Comparison of ENCODE assay signal across 9 mouse cellular contexts in genomic region chr11:102651381-102651780, GRCm38 (mm10). TPM values are rescaled to one million over a fixed set of nuclear protein-coding genes. Genes with fewer than 3 reads are reported as not detected.
DNase-seq lines count a peak whose midpoint lies in the region; ATAC-seq lines count a peak whose summit lies in the region.
"Had no signal": no experiment of that assay in that cellular context is flagged by ENCODE, and none has a peak within 500 bp of the region (broad histone marks: within the 10 kb centered on the region; RNA-seq: fewer than 3 reads in every experiment).

No protein-coding gene starts in this region.

- no peak overlapping the region for H3K9ac ChIP-seq in neural tube, embryonic 15.5 days (replicated peaks)
- H3K9ac ChIP-seq in limb, embryonic 12.5 days (replicated peaks): no peak overlapping the region

- no peak overlapping the region for H3K4me3 ChIP-seq in neural tube, embryonic 15.5 days (replicated peaks)
- H3K4me3 ChIP-seq in limb, embryonic 12.5 days (replicated peaks): no peak overlapping the region

- no peak overlapping the region for H3K4me2 ChIP-seq in neural tube, embryonic 15.5 days
- peak overlapping the region; percentile 16; the same call in 1 of the 2 replicates for H3K4me2 ChIP-seq in limb, embryonic 12.5 days

- H3K4me1 ChIP-seq in neural tube, embryonic 15.5 days: no peaks in the 10 kb centered on the region
- peaks cover 27% of the 10 kb centered on the region for H3K4me1 ChIP-seq in limb, embryonic 12.5 days (replicated peaks)

- WGBS in neural tube, embryonic 15.5 days: 5% methylated on average over 9 of the region's 9 CpGs
- 4% methylated on average over 9 of the region's 9 CpGs for WGBS in limb, embryonic 12.5 days

- DNase-seq in neural tube, embryonic 10.5 days (ENCODE audit: extremely low spot score, low spot score): peak; percentile 83
- peak; percentile 45 for DNase-seq in c-Kit-positive CD71-positive TER-119-positive erythroid progenitor cells, embryonic 14.5 days (ENCODE audit: low spot score)
- peak; percentile 20 to 64 for DNase-seq in frontal cortex, postnatal 14 days (ENCODE audit: low spot score in 2 of 2)
- peak; percentile 8 to 45 for DNase-seq in kidney, adult 8-10 months
- DNase-seq in retina, adult 2 months (ENCODE audit: low read depth, low spot score): peak; percentile 23
- DNase-seq in urinary bladder, postnatal 36 days (ENCODE audit: low spot score in 2 of 2): peak; percentile 62 to 77

- no peak for ATAC-seq in neural tube, embryonic 15.5 days (ENCODE audit: low FRiP score)
- no peak for ATAC-seq in limb, embryonic 12.5 days (ENCODE audit: insufficient number of reproducible peaks, insufficient read depth, low FRiP score, low TSS enrichment, low read depth)

- H3K36me3 ChIP-seq in neural tube, embryonic 15.5 days: no peaks in the 10 kb centered on the region
- no peaks in the 10 kb centered on the region for H3K36me3 ChIP-seq in limb, embryonic 12.5 days

- H3K27me3 ChIP-seq in neural tube, embryonic 15.5 days (replicated peaks): no peaks in the 10 kb centered on the region
- H3K27me3 ChIP-seq in limb, embryonic 12.5 days: no peaks in the 10 kb centered on the region

- no peaks in the 10 kb centered on the region for H3K9me3 ChIP-seq in neural tube, embryonic 15.5 days (replicated peaks)
- H3K9me3 ChIP-seq in limb, embryonic 12.5 days: no peaks in the 10 kb centered on the region

- H3K27ac ChIP-seq in neural tube, embryonic 15.5 days (replicated peaks): no peak overlapping the region
- no peak overlapping the region for H3K27ac ChIP-seq in limb, embryonic 12.5 days

RNA-seq across cellular contexts. Expression of gene Meioc, which starts 12.1 kb away (rescaled TPM):
- 0.19 and 0.27 TPM in 2 replicates for polyA plus RNA-seq in neural tube, embryonic 15.5 days (2015; fragmentation: Nextera tagmentation; extraction: Ambion mirVana)
- 0.98 and 1.3 TPM in 2 replicates for polyA plus RNA-seq in limb, embryonic 12.5 days (2016; fragmentation: Nextera tagmentation; extraction: Ambion mirVana)
- polyA plus RNA-seq: gonadal fat pad, adult 2 months had no signal

RNA-seq across cellular contexts. Expression of gene Ccdc43, which starts 46.2 kb away (rescaled TPM):
- polyA plus RNA-seq in neural tube, embryonic 15.5 days (2015; fragmentation: Nextera tagmentation; extraction: Ambion mirVana): 37.4 and 38.2 TPM in 2 replicates
- 52.4 and 54.9 TPM in 2 replicates for polyA plus RNA-seq in limb, embryonic 12.5 days (2016; fragmentation: Nextera tagmentation; extraction: Ambion mirVana)

RNA-seq across cellular contexts. Expression of gene Fzd2, which starts 47.2 kb away (rescaled TPM):
- polyA plus RNA-seq in neural tube, embryonic 15.5 days (2015; fragmentation: Nextera tagmentation; extraction: Ambion mirVana): 8.0 and 10.8 TPM in 2 replicates
- polyA plus RNA-seq in limb, embryonic 12.5 days (2016; fragmentation: Nextera tagmentation; extraction: Ambion mirVana): 77.9 and 82.7 TPM in 2 replicates

Comparison
In these comparisons a context has a peak if more than half of its experiments do, and no peak if none do; other contexts are left out.
1. DNase-seq: peak in every context shown above with its lines; median percentile 83 in neural tube, embryonic 10.5 days; 70 in urinary bladder, postnatal 36 days; 45 in c-Kit-positive CD71-positive TER-119-positive erythroid progenitor cells, embryonic 14.5 days; 42 in frontal cortex, postnatal 14 days; 26 in kidney, adult 8-10 months; 23 in retina, adult 2 months.